Mouse (Mus musculus) erythroblast, embryonic 14.5 days (primary cell): Measurements from ENCODE around the gene Gm45837.

Source experiments
- GATA1 ChIP-seq: IDR thresholded peaks from 2 replicates; pipeline ENCODE4 v1.6.1; 2012; ENCODE audit warnings: low read length, inconsistent platforms, mixed read lengths
- TAL1 ChIP-seq: IDR thresholded peaks from 3 replicates; pipeline ENCODE4 v1.6.1; 2012; ENCODE audit warnings: low read length, inconsistent platforms, mixed read lengths

GRCm38 (mm10) chr7:101450422-101451401 lies 40.0 kb downstream of the Gm45837 start:
- TF ChIP-seq GATA1 (no peak), TAL1 (no peak)
